Mouse (Mus musculus): ENCODE measurements around the gene Serbp1. TPM values are rescaled to one million over a fixed set of nuclear protein-coding genes. Genes with fewer than 3 reads are reported as not detected.
A peak's percentile ranks its signal among the peaks of the same experiment; 100 is the strongest.
"Not testable (repeated sequence)": the region's sequence is repeated elsewhere in the genome, so short reads cannot be mapped to it uniquely, and the experiment has no call there.

Serbp1 gene
- total RNA-seq (2021): 100 to 1,000 TPM; 210 to 224 TPM
- long read RNA-seq, full-length matches to known transcripts: 116 of 136 reads
- long read RNA-seq, partial matches to known transcripts: 10 of 136 reads
- long read RNA-seq, other reads (novel, unspliced or antisense): 10 of 136 reads

- no peak for DNase-seq (ENCODE audit: low spot score in 2 of 2)
Observed at GRCm38 (mm10) chr6:67237977-67238376, at the start of gene Serbp1. Gene Serbp1, plus strand, starts transcription at chr6:67238176.

GRCm38 (mm10) chr6:67193591-67193990, 44.4 kb upstream of the Serbp1 start:
- no peak for DNase-seq (ENCODE audit: low spot score in 2 of 2)

- no peak for DNase-seq (ENCODE audit: low spot score in 2 of 2)
Observed at GRCm38 (mm10) chr6:67194606-67195005, 43.4 kb upstream of the Serbp1 start.

- no peak for DNase-seq (ENCODE audit: low spot score in 2 of 2)
Observed at GRCm38 (mm10) chr6:67195148-67195611, 42.8 kb upstream of the Serbp1 start.

GRCm38 (mm10) chr6:67196821-67197220, 41.2 kb upstream of the Serbp1 start:
- DNase-seq (ENCODE audit: low spot score in 2 of 2): peak in 1 of 2 experiments; percentile 55

- DNase-seq (ENCODE audit: low spot score in 2 of 2): peak in 1 of 2 experiments; percentile 58
Observed at GRCm38 (mm10) chr6:67198085-67198484, 39.9 kb upstream of the Serbp1 start.

- DNase-seq (ENCODE audit: low spot score in 2 of 2): peak in 1 of 2 experiments; percentile 51
Observed at GRCm38 (mm10) chr6:67200715-67201322, 37.2 kb upstream of the Serbp1 start.

GRCm38 (mm10) chr6:67205081-67206037, 32.6 kb upstream of the Serbp1 start:
- no peak for DNase-seq (ENCODE audit: low spot score in 2 of 2)

GRCm38 (mm10) chr6:67212362-67212761, 25.6 kb upstream of the Serbp1 start:
- DNase-seq (ENCODE audit: low spot score in 2 of 2): no peak

GRCm38 (mm10) chr6:67213429-67214098, 24.4 kb upstream of the Serbp1 start:
- DNase-seq (ENCODE audit: low spot score in 2 of 2): no peak

GRCm38 (mm10) chr6:67217402-67217801, 20.6 kb upstream of the Serbp1 start:
- DNase-seq (ENCODE audit: low spot score in 2 of 2): no peak

- DNase-seq (ENCODE audit: low spot score in 2 of 2): no peak
Observed at GRCm38 (mm10) chr6:67217846-67218245, 20.1 kb upstream of the Serbp1 start.

GRCm38 (mm10) chr6:67218566-67218965, 19.4 kb upstream of the Serbp1 start:
- no peak for DNase-seq (ENCODE audit: low spot score in 2 of 2)

GRCm38 (mm10) chr6:67219931-67220330, 18.0 kb upstream of the Serbp1 start:
- DNase-seq (ENCODE audit: low spot score in 2 of 2): not testable (repeated sequence)

GRCm38 (mm10) chr6:67220731-67221130, 17.2 kb upstream of the Serbp1 start:
- DNase-seq (ENCODE audit: low spot score in 2 of 2): no peak

GRCm38 (mm10) chr6:67223082-67223481, 14.9 kb upstream of the Serbp1 start:
- DNase-seq (ENCODE audit: low spot score in 2 of 2): no peak

GRCm38 (mm10) chr6:67223499-67223898, 14.5 kb upstream of the Serbp1 start:
- no peak for DNase-seq (ENCODE audit: low spot score in 2 of 2)

GRCm38 (mm10) chr6:67226286-67226685, 11.7 kb upstream of the Serbp1 start:
- DNase-seq (ENCODE audit: low spot score in 2 of 2): no peak

- DNase-seq (ENCODE audit: low spot score in 2 of 2): peak in 1 of 2 experiments; percentile 4
Observed at GRCm38 (mm10) chr6:67228459-67229107, 9.4 kb upstream of the Serbp1 start.

GRCm38 (mm10) chr6:67229521-67229920, 8.5 kb upstream of the Serbp1 start:
- no peak for DNase-seq (ENCODE audit: low spot score in 2 of 2)
